Mouse (Mus musculus) liver, embryonic 15.5 days (tissue): ENCODE results near the gene Gucd1. TPM values are rescaled to one million over a fixed set of nuclear protein-coding genes. Genes with fewer than 3 reads are reported as not detected.

Source experiments
- ATAC-seq: fragments of 200-750 bp; cut with Nextera tagmentation; 2 replicates; pipeline ENCODE4 v1.8.0; 2017; ENCODE audit warnings: moderate number of reproducible peaks, mild to moderate bottlenecking, moderate library complexity; ENCODE audit not compliant: insufficient read depth
- H3K27ac ChIP-seq: fragments of 300-500 bp; sonication (generic); replicated peaks from 2 replicates; pipeline ENCODE4 v1.5.1; 2015; ENCODE audit warnings: mild to moderate bottlenecking, inconsistent platforms
- H3K27me3 ChIP-seq: fragments of 300-500 bp; sonication (generic); 2 replicates; pipeline ENCODE4 v1.6.1; 2015; ENCODE audit warnings: mild to moderate bottlenecking, inconsistent platforms
- H3K36me3 ChIP-seq: fragments of 300-500 bp; sonication (generic); replicated peaks from 2 replicates; pipeline ENCODE4 v1.6.1; 2015; ENCODE audit warnings: moderate library complexity, mild to moderate bottlenecking, inconsistent platforms
- H3K4me1 ChIP-seq: fragments of 300-500 bp; sonication (generic); replicated peaks from 2 replicates; pipeline ENCODE4 v1.6.1; 2015; ENCODE audit warnings: inconsistent platforms
- H3K4me2 ChIP-seq: fragments of 300-500 bp; sonication (generic); 2 replicates; pipeline ENCODE4 v1.6.1; 2015; ENCODE audit warnings: moderate library complexity, mild to moderate bottlenecking, inconsistent platforms
- H3K4me3 ChIP-seq: fragments of 300-500 bp; sonication (generic); replicated peaks from 2 replicates; pipeline ENCODE4 v1.5.1; 2015; ENCODE audit warnings: mild to moderate bottlenecking, inconsistent platforms
- H3K9ac ChIP-seq: fragments of 300-500 bp; sonication (generic); 2 replicates; pipeline ENCODE4 v1.6.1; 2015; ENCODE audit warnings: moderate library complexity, mild to moderate bottlenecking, inconsistent platforms
- H3K9me3 ChIP-seq: fragments of 300-500 bp; sonication (generic); replicated peaks from 2 replicates; pipeline ENCODE4 v1.6.1; 2016; ENCODE audit warnings: inconsistent platforms
- WGBS: fragments of 180-500 bp; shearing (Covaris S2); methylation state at CpG from one replicate; pipeline ENCODE4 v1.1.7; 2015; ENCODE audit warnings: mixed read lengths; ENCODE audit not compliant: insufficient replicate concordance; 5-methylcytosine and 5-hydroxymethylcytosine counted together
- polyA plus RNA-seq: library from polyadenylated mRNA; unstranded; fragments of >200 nt; fragmentation: Nextera tagmentation; extraction: Ambion mirVana; gene quantifications from 2 replicates; pipeline ENCODE4 v1.2.1, GENCODE M21; 2015

Gucd1 gene
- polyA plus RNA-seq, 1 experiment from 2014 or later: 62.1 TPM

DNA sequence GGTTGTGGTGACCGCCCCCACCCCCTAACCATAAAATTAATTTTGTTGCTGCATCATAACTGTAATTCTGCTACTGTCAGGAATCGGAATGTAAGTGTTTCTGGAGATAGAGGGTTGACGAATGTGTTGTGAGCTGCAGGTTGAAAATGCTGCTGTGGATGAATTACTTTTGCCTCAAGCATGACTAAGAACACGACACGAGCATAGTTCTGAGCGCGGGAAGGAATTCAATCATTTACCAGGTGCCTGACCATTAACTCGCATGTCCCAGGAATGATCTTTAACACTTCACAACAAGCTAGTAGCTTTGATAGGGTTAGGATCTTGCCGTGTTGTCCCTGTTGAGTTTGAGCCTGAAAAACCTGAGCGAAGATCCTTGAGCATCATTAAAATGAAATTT, 180.5 kb downstream of the Gucd1 start:
- peaks cover 3% of the 10 kb centered on the region; the same call in 1 of the 2 replicates for H3K4me1 ChIP-seq
- H3K9ac ChIP-seq: no peak overlapping the region
- no peaks in the 10 kb centered on the region for H3K9me3 ChIP-seq
- H3K27ac ChIP-seq: no peak overlapping the region
- no peaks in the 10 kb centered on the region for H3K27me3 ChIP-seq
- 69% methylated on average over 10 of the region's 10 CpGs for WGBS
- no peak overlapping the region for H3K4me3 ChIP-seq
- no peak for ATAC-seq
- H3K36me3 ChIP-seq: no peaks in the 10 kb centered on the region
- no peak overlapping the region for H3K4me2 ChIP-seq

DNA sequence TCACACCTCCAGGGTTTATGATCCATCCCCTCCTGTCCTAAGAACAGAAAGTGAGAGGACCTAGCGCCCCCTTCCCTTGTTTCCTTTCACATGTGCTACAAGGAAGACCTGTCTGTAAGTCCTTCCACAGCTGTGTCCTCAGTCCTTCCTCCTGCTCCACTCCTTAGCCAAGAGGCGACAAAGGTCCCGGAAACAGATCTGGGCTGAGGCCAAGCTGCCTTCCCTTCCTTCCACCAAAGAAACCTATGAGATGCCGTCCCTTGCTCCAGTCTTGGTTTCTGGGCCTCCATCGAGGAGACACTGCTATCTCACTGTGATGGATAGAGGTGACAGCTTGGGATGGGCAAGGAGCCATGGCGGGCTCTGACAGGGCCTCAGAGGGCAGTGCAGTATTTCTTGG, 182.7 kb downstream of the Gucd1 start:
- Histone ChIP-seq H3K27me3 (no peaks in the 10 kb centered on the region), H3K27ac (no peak overlapping the region), H3K4me2 (no peak overlapping the region), H3K4me3 (no peak overlapping the region), H3K9me3 (no peaks in the 10 kb centered on the region), H3K4me1 (peaks cover 3% of the 10 kb centered on the region; the same call in 1 of the 2 replicates), H3K9ac (no peak overlapping the region), H3K36me3 (no peaks in the 10 kb centered on the region)
- 72% methylated on average over 6 of the region's 6 CpGs for WGBS
- ATAC-seq: no peak

DNA sequence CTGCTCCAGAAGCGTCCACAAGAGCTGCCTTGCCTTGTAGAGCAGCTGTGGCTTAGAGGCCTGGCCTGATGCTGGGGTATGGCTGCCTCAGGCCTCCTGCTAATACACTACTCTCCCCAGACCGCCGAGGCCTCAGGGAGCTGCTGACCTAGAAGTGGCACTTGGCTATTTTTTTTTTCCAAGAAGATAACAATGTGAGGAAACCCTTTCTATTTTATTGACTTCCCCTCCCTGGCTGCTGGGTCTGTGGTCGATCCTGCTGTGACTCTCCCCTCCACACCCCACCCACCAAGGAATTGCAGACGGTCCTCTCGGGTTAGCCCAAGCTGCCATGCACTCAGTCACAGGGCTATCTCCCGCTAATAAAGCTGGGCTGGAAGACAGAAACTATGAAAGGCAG, 183.6 kb downstream of the Gucd1 start:
- H3K4me1 ChIP-seq: peaks cover 3% of the 10 kb centered on the region; the same call in 1 of the 2 replicates
- 46% methylated on average over 7 of the region's 7 CpGs for WGBS
- H3K4me3 ChIP-seq: no peak overlapping the region
- no peaks in the 10 kb centered on the region for H3K27me3 ChIP-seq
- H3K4me2 ChIP-seq: no peak overlapping the region
- no peaks in the 10 kb centered on the region for H3K36me3 ChIP-seq
- ATAC-seq: no peak
- H3K27ac ChIP-seq: no peak overlapping the region
- no peaks in the 10 kb centered on the region for H3K9me3 ChIP-seq
- no peak overlapping the region for H3K9ac ChIP-seq

DNA sequence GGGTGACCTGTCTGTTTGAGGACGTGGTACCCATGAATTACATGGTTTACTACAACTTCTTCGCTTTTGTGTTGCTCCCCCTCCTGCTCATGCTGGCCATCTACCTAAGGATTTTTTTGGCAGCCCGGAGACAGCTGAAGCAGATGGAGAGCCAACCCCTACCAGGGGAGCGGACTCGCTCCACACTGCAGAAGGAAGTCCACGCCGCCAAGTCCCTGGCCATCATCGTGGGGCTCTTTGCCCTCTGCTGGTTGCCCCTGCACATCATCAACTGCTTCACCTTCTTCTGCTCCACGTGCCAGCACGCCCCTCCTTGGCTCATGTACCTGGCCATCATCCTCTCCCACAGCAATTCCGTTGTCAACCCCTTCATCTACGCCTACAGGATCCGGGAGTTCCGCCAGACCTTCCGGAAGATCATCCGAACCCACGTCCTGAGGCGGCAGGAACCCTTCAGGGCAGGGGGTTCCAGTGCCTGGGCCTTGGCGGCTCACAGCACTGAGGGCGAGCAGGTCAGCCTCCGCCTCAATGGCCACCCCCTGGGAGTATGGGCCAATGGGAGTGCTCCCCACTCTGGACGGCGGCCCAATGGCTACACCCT, 184.5 kb downstream of the Gucd1 start:
- H3K4me1 ChIP-seq: peaks cover 3% of the 10 kb centered on the region; the same call in 1 of the 2 replicates
- no peaks in the 10 kb centered on the region for H3K27me3 ChIP-seq
- H3K4me2 ChIP-seq: no peak overlapping the region
- H3K9ac ChIP-seq: no peak overlapping the region
- no peak overlapping the region for H3K4me3 ChIP-seq
- H3K9me3 ChIP-seq: no peaks in the 10 kb centered on the region
- no peak overlapping the region for H3K27ac ChIP-seq
- WGBS: 74% methylated on average over 23 of the region's 23 CpGs
- no peak for ATAC-seq
- H3K36me3 ChIP-seq: no peaks in the 10 kb centered on the region

DNA sequence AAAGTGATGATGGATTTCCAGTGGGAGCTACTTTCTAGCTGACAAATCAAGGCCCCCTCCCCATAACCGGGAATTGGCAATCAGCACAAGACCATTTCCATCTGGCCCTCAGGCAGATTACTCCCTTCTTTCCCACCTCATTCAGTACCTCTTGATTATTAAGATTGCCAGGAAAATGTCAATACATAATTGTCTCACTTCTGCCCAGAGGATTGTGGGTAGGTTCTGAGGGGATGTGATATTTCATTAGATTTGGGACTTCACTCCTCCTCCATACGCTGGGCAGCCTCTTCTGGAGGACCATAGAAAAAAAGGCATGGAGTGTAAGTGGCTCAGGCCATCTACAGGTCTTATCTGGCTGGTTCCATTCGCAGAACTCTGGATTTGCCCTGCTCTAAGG, 185.5 kb downstream of the Gucd1 start:
- no peaks in the 10 kb centered on the region for H3K9me3 ChIP-seq
- WGBS: 55% methylated on average over 3 of the region's 3 CpGs
- no peak for ATAC-seq
- H3K4me2 ChIP-seq: no peak overlapping the region
- H3K36me3 ChIP-seq: no peaks in the 10 kb centered on the region
- no peak overlapping the region for H3K9ac ChIP-seq
- H3K4me3 ChIP-seq: no peak overlapping the region
- H3K27me3 ChIP-seq: no peaks in the 10 kb centered on the region
- no peak overlapping the region for H3K27ac ChIP-seq
- H3K4me1 ChIP-seq: peaks cover 8% of the 10 kb centered on the region; the same call in 1 of the 2 replicates

DNA sequence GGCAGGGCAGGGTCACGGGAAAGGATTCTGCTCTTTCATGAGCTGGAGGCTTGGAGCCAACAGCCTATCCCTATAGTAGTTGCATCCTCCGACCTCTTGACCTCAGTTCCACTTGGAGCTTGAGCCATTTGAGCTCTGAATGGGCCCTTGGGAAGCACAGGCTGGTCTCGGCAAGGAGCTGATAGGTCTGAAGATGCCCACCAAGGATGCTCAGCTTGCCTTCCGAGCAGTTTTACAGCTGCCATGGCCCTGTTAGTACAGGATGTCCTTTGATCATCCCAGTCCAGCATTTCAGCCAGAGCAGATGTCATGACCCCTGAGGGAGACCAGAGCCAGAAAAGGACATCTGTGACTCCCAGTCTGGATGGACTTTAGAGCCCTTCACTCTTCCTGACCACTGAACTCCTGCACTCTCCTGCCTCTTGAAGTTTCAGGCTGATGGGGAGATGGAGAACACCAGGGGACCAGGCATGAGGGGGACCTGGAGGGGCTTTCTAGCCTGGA, 189.5 kb downstream of the Gucd1 start:
- no peak overlapping the region for H3K4me2 ChIP-seq
- no peaks in the 10 kb centered on the region for H3K9me3 ChIP-seq
- H3K4me1 ChIP-seq: peaks cover 16% of the 10 kb centered on the region; the same call in 1 of the 2 replicates
- no peaks in the 10 kb centered on the region for H3K36me3 ChIP-seq
- 58% methylated on average over 4 of the region's 4 CpGs for WGBS
- H3K27me3 ChIP-seq: no peaks in the 10 kb centered on the region
- ATAC-seq: no peak
- no peak overlapping the region for H3K27ac ChIP-seq
- H3K4me3 ChIP-seq: no peak overlapping the region
- H3K9ac ChIP-seq: no peak overlapping the region

GRCm38 (mm10) chr10:75327081-75327480, 190.7 kb downstream of the Gucd1 start:
- Histone ChIP-seq H3K27me3 (no peaks in the 10 kb centered on the region), H3K4me1 (peaks cover 16% of the 10 kb centered on the region; the same call in 1 of the 2 replicates), H3K36me3 (no peaks in the 10 kb centered on the region), H3K9me3 (no peaks in the 10 kb centered on the region), H3K4me2 (no peak overlapping the region; the same call in 1 of the 2 replicates), H3K4me3 (no peak overlapping the region), H3K9ac (no peak overlapping the region), H3K27ac (no peak overlapping the region)
- WGBS: 29% methylated on average over 11 of the region's 11 CpGs
- ATAC-seq: no peak

DNA sequence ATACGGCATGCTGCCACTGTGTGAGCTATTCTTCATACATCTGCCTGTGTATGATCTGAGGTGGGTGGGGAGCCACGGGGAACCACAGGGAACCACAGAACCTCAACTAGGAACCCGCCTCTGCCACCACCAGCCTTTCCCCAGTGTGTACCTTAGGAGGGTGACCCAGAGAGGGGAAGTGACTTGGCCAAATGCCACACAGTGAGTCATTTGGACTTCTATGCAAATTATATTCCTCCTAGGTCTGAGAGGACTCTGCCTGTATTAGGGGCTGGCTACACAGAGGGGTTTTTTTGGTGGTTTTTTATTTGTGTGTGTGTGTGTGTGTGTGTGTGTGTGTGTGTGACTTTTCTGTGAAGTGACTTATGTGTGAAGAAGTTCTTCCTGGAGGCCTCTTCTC, 191.2 kb downstream of the Gucd1 start:
- Histone ChIP-seq H3K9me3 (no peaks in the 10 kb centered on the region), H3K27ac (no peak overlapping the region), H3K4me2 (no peak overlapping the region; the same call in 1 of the 2 replicates), H3K4me1 (peaks cover 16% of the 10 kb centered on the region; the same call in 1 of the 2 replicates), H3K36me3 (no peaks in the 10 kb centered on the region), H3K4me3 (no peak overlapping the region), H3K9ac (no peak overlapping the region), H3K27me3 (no peaks in the 10 kb centered on the region)
- ATAC-seq: 0 out of 2 replicates have a peak, but pooled peaks have one; percentile 46
- WGBS: 19% methylated on average over 3 of the region's 3 CpGs

GRCm38 (mm10) chr10:75325821-75326220, 192.0 kb downstream of the Gucd1 start:
- Histone ChIP-seq H3K9ac (no peak overlapping the region), H3K36me3 (no peaks in the 10 kb centered on the region), H3K27ac (no peak overlapping the region), H3K9me3 (no peaks in the 10 kb centered on the region), H3K4me1 (peaks cover 16% of the 10 kb centered on the region; the same call in 1 of the 2 replicates), H3K4me3 (no peak overlapping the region), H3K4me2 (no peak overlapping the region), H3K27me3 (no peaks in the 10 kb centered on the region)
- 81% methylated on average over 23 of the region's 23 CpGs for WGBS
- no peak for ATAC-seq

DNA sequence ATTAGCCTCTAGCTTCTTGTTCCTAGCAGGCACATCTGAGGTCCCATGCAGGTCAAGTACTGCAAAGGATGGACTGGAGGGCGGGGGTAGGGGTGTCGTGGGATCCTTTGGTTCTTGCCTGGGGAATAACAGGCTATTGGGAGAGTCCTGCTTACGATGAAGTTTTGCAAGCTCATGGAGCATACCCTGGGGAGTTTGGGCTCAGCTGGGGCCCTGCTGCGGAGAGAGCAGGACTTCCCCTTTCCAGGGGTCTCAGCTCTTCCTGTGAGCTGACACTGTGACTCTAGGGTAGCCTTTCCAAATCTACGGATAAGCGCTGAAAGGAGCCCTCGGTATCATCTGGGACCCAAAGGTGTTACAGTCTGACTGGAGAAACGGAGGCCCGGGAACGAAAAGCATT, 193.4 kb downstream of the Gucd1 start:
- no peak overlapping the region for H3K4me2 ChIP-seq
- H3K4me3 ChIP-seq: no peak overlapping the region
- H3K9me3 ChIP-seq: no peaks in the 10 kb centered on the region
- H3K27me3 ChIP-seq: peaks cover 5% of the 10 kb centered on the region
- no peak for ATAC-seq
- peaks cover 16% of the 10 kb centered on the region; the same call in 1 of the 2 replicates for H3K4me1 ChIP-seq
- H3K9ac ChIP-seq: no peak overlapping the region
- 44% methylated on average over 10 of the region's 10 CpGs for WGBS
- no peaks in the 10 kb centered on the region for H3K36me3 ChIP-seq
- no peak overlapping the region for H3K27ac ChIP-seq

- Histone ChIP-seq H3K4me1 (peaks cover 16% of the 10 kb centered on the region; the same call in 1 of the 2 replicates), H3K9ac (no peak overlapping the region), H3K4me3 (no peak overlapping the region), H3K36me3 (no peaks in the 10 kb centered on the region), H3K9me3 (no peaks in the 10 kb centered on the region), H3K4me2 (no peak overlapping the region), H3K27ac (no peak overlapping the region), H3K27me3 (peaks cover 9% of the 10 kb centered on the region)
- WGBS: 48% methylated on average over 8 of the region's 8 CpGs
- ATAC-seq: no peak
Measured at GRCm38 (mm10) chr10:75323986-75324385, 193.8 kb downstream of the Gucd1 start.
